Mouse (Mus musculus) spleen, adult 2 months (tissue): ENCODE results near the gene Daam2. TPM values are rescaled to one million over a fixed set of nuclear protein-coding genes. Genes with fewer than 3 reads are reported as not detected.

Experiments used
- DNase-seq, 2 experiments: peaks; one replicate each; pipeline versions ENCODE4 v3.0.0 to v3.0.0-alpha.2; 2012 to 2021; ENCODE audit warnings: low spot score in 2 of 2, low read depth in 1 of 2
- H3K27ac ChIP-seq: fragments of 200-500 bp; 2 replicates; pipeline ENCODE4 v1.5.1; 2012; ENCODE audit warnings: low read length, inconsistent platforms; ENCODE audit not compliant: insufficient read depth
- H3K27me3 ChIP-seq: fragments of 200-500 bp; 2 replicates; pipeline ENCODE4 v1.6.1; 2012; ENCODE audit warnings: mild to moderate bottlenecking, moderate library complexity, low read length, inconsistent platforms; ENCODE audit not compliant: control insufficient read depth, insufficient read depth
- H3K36me3 ChIP-seq: fragments of 200-500 bp; 2 replicates; pipeline ENCODE4 v1.6.1; 2012; ENCODE audit warnings: mild to moderate bottlenecking, low read length, inconsistent platforms; ENCODE audit not compliant: control insufficient read depth, insufficient read depth
- H3K4me1 ChIP-seq: fragments of 200-500 bp; 2 replicates; pipeline ENCODE4 v1.6.1; 2011; ENCODE audit warnings: inconsistent platforms; ENCODE audit not compliant: control insufficient read depth, insufficient read depth, insufficient read length
- H3K4me3 ChIP-seq: fragments of 200-500 bp; 2 replicates; pipeline ENCODE4 v1.5.1; 2011; ENCODE audit warnings: mild to moderate bottlenecking, inconsistent platforms; ENCODE audit not compliant: insufficient read depth, insufficient read length; ENCODE audit errors: extremely low read depth
- CTCF ChIP-seq: fragments of 200-500 bp; IDR thresholded peaks from 2 replicates; pipeline ENCODE4 v1.5.1; 2011; ENCODE audit warnings: mild to moderate bottlenecking, inconsistent platforms; ENCODE audit not compliant: insufficient read depth, insufficient read length, insufficient replicate concordance; ENCODE audit errors: extremely low read depth
- POLR2A ChIP-seq: fragments of 200-500 bp; IDR thresholded peaks from 2 replicates; pipeline ENCODE4 v1.6.1; 2011; ENCODE audit warnings: low read depth, low read length, inconsistent platforms
- WGBS: fragments of 180-500 bp; shearing (Covaris S2); methylation state at CpG from one replicate; pipeline ENCODE4 v1.1.7; 2018; 5-methylcytosine and 5-hydroxymethylcytosine counted together
- polyA plus RNA-seq: library from polyadenylated mRNA; depleted of rRNA; stranded (reverse); fragments of >200 nt; gene quantifications from 2 replicates; pipeline ENCODE4 v1.2.3, GENCODE M21; 2012

Daam2 gene
- polyA plus RNA-seq, 1 experiment: 3.1 TPM

GRCm38 (mm10) chr17:49489098-49489497 is 75.0 kb downstream of the Daam2 start:
- Histone ChIP-seq H3K27me3 (no peaks in the 10 kb centered on the region), H3K4me1 (no peaks in the 10 kb centered on the region), H3K27ac (no peak overlapping the region), H3K36me3 (no peaks in the 10 kb centered on the region), H3K4me3 (no peak overlapping the region)
- DNase-seq: no peak
- TF ChIP-seq CTCF: no peak
- TF ChIP-seq POLR2A: no peak
- 52% methylated on average over 5 of the region's 5 CpGs for WGBS

- H3K4me3 ChIP-seq: no peak overlapping the region
- no peaks in the 10 kb centered on the region for H3K27me3 ChIP-seq
- H3K4me1 ChIP-seq: no peaks in the 10 kb centered on the region
- no peak overlapping the region for H3K27ac ChIP-seq
- WGBS: 78% methylated on average over 3 of the region's 3 CpGs
- TF ChIP-seq CTCF (no peak), POLR2A (no peak)
- DNase-seq: no peak
- no peaks in the 10 kb centered on the region for H3K36me3 ChIP-seq
Measured at GRCm38 (mm10) chr17:49484435-49484834, 79.7 kb downstream of the Daam2 start.

DNA sequence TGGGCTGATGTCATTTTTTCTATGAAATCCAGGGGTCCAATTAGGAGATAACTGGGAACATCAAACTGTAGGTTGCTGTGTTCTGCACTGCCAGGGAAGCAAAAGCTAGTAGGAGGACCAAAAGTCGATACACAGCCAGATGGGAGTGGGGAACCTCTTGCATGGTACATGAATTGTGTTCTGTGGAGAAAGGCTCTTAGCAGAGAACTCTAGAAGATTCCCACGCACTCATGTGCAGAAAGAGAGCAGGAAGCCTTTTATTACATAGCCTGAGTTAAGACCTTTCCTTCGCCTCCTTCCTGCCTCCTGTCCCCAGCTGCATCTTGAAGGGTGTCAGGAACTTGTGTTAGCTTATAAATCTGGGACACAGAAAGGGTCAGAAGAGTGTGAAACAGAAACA is 82.3 kb downstream of the Daam2 start:
- DNase-seq: no peak

GRCm38 (mm10) chr17:49477370-49477769 is 86.8 kb downstream of the Daam2 start:
- no peak for TF ChIP-seq CTCF
- no peak for TF ChIP-seq POLR2A
- H3K27ac ChIP-seq: no peak overlapping the region
- 81% methylated on average over 4 of the region's 4 CpGs for WGBS
- no peak for DNase-seq
- no peaks in the 10 kb centered on the region for H3K36me3 ChIP-seq
- no peaks in the 10 kb centered on the region for H3K4me1 ChIP-seq
- no peaks in the 10 kb centered on the region for H3K27me3 ChIP-seq
- no peak overlapping the region for H3K4me3 ChIP-seq

More for the DNA sequence above, 82.3 kb downstream of the Daam2 start:
- WGBS: 54% methylated on average over 3 of the region's 3 CpGs
- Histone ChIP-seq H3K4me1 (no peaks in the 10 kb centered on the region), H3K27ac (no peak overlapping the region), H3K27me3 (no peaks in the 10 kb centered on the region), H3K4me3 (no peak overlapping the region), H3K36me3 (no peaks in the 10 kb centered on the region)
- TF ChIP-seq CTCF: no peak
- no peak for TF ChIP-seq POLR2A

GRCm38 (mm10) chr17:49475174-49475573 is 89.0 kb downstream of the Daam2 start:
- TF ChIP-seq CTCF (no peak), POLR2A (no peak)
- no peaks in the 10 kb centered on the region for H3K27me3 ChIP-seq
- H3K27ac ChIP-seq: no peak overlapping the region
- no peaks in the 10 kb centered on the region for H3K4me1 ChIP-seq
- no peak overlapping the region for H3K4me3 ChIP-seq
- no peaks in the 10 kb centered on the region for H3K36me3 ChIP-seq
- 75% methylated on average over 1 of the region's 1 CpGs for WGBS
- DNase-seq: no peak

GRCm38 (mm10) chr17:49474051-49474450 is 90.1 kb downstream of the Daam2 start:
- Histone ChIP-seq H3K4me3 (no peak overlapping the region), H3K27me3 (no peaks in the 10 kb centered on the region), H3K36me3 (no peaks in the 10 kb centered on the region), H3K27ac (no peak overlapping the region), H3K4me1 (no peaks in the 10 kb centered on the region)
- DNase-seq: no peak
- TF ChIP-seq CTCF (no peak), POLR2A (no peak)
- WGBS: 72% methylated on average over 4 of the region's 4 CpGs

DNA sequence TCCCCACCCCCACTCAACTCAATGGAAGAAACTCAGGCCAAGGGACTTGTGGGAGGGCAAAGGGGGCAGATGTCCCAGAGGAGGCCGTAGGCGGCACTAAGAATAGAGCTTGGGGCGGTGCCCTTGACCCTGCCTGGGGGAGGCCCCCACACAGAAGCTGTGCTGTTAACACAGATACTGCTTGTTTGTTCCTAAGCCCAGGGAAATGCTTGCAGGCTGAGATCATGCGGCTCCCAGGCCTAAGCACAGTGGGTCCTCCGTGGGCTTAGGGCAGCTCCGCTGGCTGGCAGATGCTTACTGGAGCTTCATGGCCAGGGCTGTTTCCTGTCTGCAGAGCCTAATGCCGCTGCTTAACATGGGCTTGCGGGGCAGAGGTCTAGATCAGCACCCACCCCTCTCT is 91.5 kb downstream of the Daam2 start:
- no peak for DNase-seq
- TF ChIP-seq POLR2A (no peak), CTCF (no peak)
- H3K4me3 ChIP-seq: no peak overlapping the region
- H3K4me1 ChIP-seq: no peaks in the 10 kb centered on the region
- no peak overlapping the region for H3K27ac ChIP-seq
- no peaks in the 10 kb centered on the region for H3K27me3 ChIP-seq
- no peaks in the 10 kb centered on the region for H3K36me3 ChIP-seq
- WGBS: 78% methylated on average over 8 of the region's 8 CpGs
